Comparison of ENCODE assay signal across 19 mouse cellular contexts in genomic region chr4:83846304-83846703, GRCm38 (mm10).
A peak's percentile ranks its signal among the peaks of the same experiment; 100 is the strongest.
DNase-seq lines count a peak whose midpoint lies in the region; ATAC-seq lines count a peak whose summit lies in the region.
"Had no signal": no experiment of that assay in that cellular context is flagged by ENCODE, and none has a peak within 500 bp of the region (broad histone marks: within the 10 kb centered on the region; RNA-seq: fewer than 3 reads in every experiment).

No protein-coding gene starts in this region.

- no peak for DNase-seq in kidney, postnatal 10 days
- DNase-seq in Muller cell, postnatal 12 days (ENCODE audit: inconsistent ontology term): peak; percentile 22
- DNase-seq in thymus, postnatal 25 days: peak; percentile 10
- DNase-seq in cerebellum, adult 18-20 months: no peak
- DNase-seq: adrenal gland, postnatal 14 days; B cell, adult 2 months; cerebellum, adult 2 months; cerebellum, postnatal 10 days; gastrocnemius, adult 2 months; gastrocnemius, postnatal 25 days had no signal

- WGBS in kidney, embryonic 14.5 days: 50% methylated on average over 7 of the region's 7 CpGs
- 38% methylated on average over 7 of the region's 7 CpGs for WGBS in midbrain, embryonic 16.5 days
- 37% methylated on average over 7 of the region's 7 CpGs for WGBS in midbrain, embryonic 15.5 days

- H3K27me3 ChIP-seq in kidney, embryonic 14.5 days (ENCODE audit: control insufficient read depth, insufficient read depth, low read length): no peaks in the 10 kb centered on the region
- no peaks in the 10 kb centered on the region for H3K27me3 ChIP-seq in midbrain, embryonic 16.5 days (ENCODE audit: control insufficient read depth, insufficient read depth, low read depth, low read length)
- H3K27me3 ChIP-seq in midbrain, embryonic 15.5 days (replicated peaks): no peaks in the 10 kb centered on the region
- H3K27me3 ChIP-seq: heart, embryonic 12.5 days had no signal

- H3K9me3 ChIP-seq in kidney, embryonic 14.5 days (ENCODE audit: control insufficient read depth, low read length): no peaks in the 10 kb centered on the region
- no peaks in the 10 kb centered on the region for H3K9me3 ChIP-seq in midbrain, embryonic 16.5 days (replicated peaks; ENCODE audit: control insufficient read depth, low read length, poor library complexity, severe bottlenecking)
- no peaks in the 10 kb centered on the region for H3K9me3 ChIP-seq in midbrain, embryonic 15.5 days
- H3K9me3 ChIP-seq: embryonic facial prominence, embryonic 10.5 days; heart, embryonic 12.5 days; hindbrain, embryonic 10.5 days had no signal

- no peak overlapping the region for H3K4me2 ChIP-seq in kidney, embryonic 14.5 days (replicated peaks; ENCODE audit: low read depth, low read length)
- no peak overlapping the region for H3K4me2 ChIP-seq in midbrain, embryonic 16.5 days (ENCODE audit: low read length)
- H3K4me2 ChIP-seq in midbrain, embryonic 15.5 days: no peak overlapping the region
- H3K4me2 ChIP-seq: heart, embryonic 12.5 days had no signal

- H3K36me3 ChIP-seq in kidney, embryonic 14.5 days (ENCODE audit: control insufficient read depth, insufficient read depth, low read length): no peaks in the 10 kb centered on the region
- no peaks in the 10 kb centered on the region for H3K36me3 ChIP-seq in midbrain, embryonic 16.5 days (ENCODE audit: control insufficient read depth, insufficient read depth, low read length)
- H3K36me3 ChIP-seq in midbrain, embryonic 15.5 days (replicated peaks): no peaks in the 10 kb centered on the region
- H3K36me3 ChIP-seq: embryonic facial prominence, embryonic 10.5 days; G1E; heart, embryonic 12.5 days; hindbrain, embryonic 10.5 days had no signal

- H3K4me1 ChIP-seq in kidney, embryonic 14.5 days (ENCODE audit: control insufficient read depth, insufficient read depth, low read length): no peaks in the 10 kb centered on the region
- no peaks in the 10 kb centered on the region for H3K4me1 ChIP-seq in midbrain, embryonic 16.5 days (ENCODE audit: control insufficient read depth, insufficient read depth, low read length)
- H3K4me1 ChIP-seq in midbrain, embryonic 15.5 days: no peaks in the 10 kb centered on the region
- H3K4me1 ChIP-seq: heart, embryonic 12.5 days had no signal

- no peak overlapping the region for H3K4me3 ChIP-seq in kidney, embryonic 14.5 days (ENCODE audit: low read length)
- no peak overlapping the region for H3K4me3 ChIP-seq in midbrain, embryonic 16.5 days (ENCODE audit: low read depth, low read length)
- H3K4me3 ChIP-seq in midbrain, embryonic 15.5 days: no peak overlapping the region
- H3K4me3 ChIP-seq: embryonic facial prominence, embryonic 10.5 days; gastrocnemius, adult 2 months; heart, embryonic 12.5 days; hindbrain, embryonic 10.5 days had no signal

- H3K27ac ChIP-seq in kidney, embryonic 14.5 days (ENCODE audit: low read depth, low read length): no peak overlapping the region
- no peak overlapping the region for H3K27ac ChIP-seq in midbrain, embryonic 16.5 days (ENCODE audit: low read length)
- no peak overlapping the region for H3K27ac ChIP-seq in midbrain, embryonic 15.5 days
- H3K27ac ChIP-seq: gastrocnemius, adult 2 months; hindbrain, embryonic 10.5 days had no signal

- peak; percentile 52; the same call in 1 of the 2 replicates for ATAC-seq in kidney, embryonic 14.5 days (ENCODE audit: low FRiP score, low TSS enrichment)
- no peak for ATAC-seq in midbrain, embryonic 16.5 days
- ATAC-seq in midbrain, embryonic 15.5 days (replicated peaks): no peak
- ATAC-seq: CD4-positive, CD25-positive, alpha-beta regulatory T cell, adult 4 months; forebrain, embryonic 14.5 days had no signal

- no peak overlapping the region for H3K9ac ChIP-seq in kidney, embryonic 14.5 days (ENCODE audit: low read depth, low read length)
- H3K9ac ChIP-seq in midbrain, embryonic 16.5 days (ENCODE audit: low read depth, low read length): 0 out of 2 replicates have a peak overlapping the region, but pooled peaks have one; percentile 14
- no peak overlapping the region for H3K9ac ChIP-seq in midbrain, embryonic 15.5 days
- H3K9ac ChIP-seq: heart, embryonic 12.5 days had no signal

Comparison
In these comparisons a context has a peak if more than half of its experiments do, and no peak if none do; other contexts are left out.
1. DNase-seq: peak in Muller cell, postnatal 12 days (single experiment) and thymus, postnatal 25 days (single experiment); none in kidney, postnatal 10 days (single experiment) and cerebellum, adult 18-20 months (0 of 2).